Mouse (Mus musculus): ENCODE data around the gene Vps8. TPM values are rescaled to one million over a fixed set of nuclear protein-coding genes. Genes with fewer than 3 reads are reported as not detected.

Vps8 gene
- polyA plus RNA-seq, 2 experiments, result 11.0 to 15.2 TPM

DNA sequence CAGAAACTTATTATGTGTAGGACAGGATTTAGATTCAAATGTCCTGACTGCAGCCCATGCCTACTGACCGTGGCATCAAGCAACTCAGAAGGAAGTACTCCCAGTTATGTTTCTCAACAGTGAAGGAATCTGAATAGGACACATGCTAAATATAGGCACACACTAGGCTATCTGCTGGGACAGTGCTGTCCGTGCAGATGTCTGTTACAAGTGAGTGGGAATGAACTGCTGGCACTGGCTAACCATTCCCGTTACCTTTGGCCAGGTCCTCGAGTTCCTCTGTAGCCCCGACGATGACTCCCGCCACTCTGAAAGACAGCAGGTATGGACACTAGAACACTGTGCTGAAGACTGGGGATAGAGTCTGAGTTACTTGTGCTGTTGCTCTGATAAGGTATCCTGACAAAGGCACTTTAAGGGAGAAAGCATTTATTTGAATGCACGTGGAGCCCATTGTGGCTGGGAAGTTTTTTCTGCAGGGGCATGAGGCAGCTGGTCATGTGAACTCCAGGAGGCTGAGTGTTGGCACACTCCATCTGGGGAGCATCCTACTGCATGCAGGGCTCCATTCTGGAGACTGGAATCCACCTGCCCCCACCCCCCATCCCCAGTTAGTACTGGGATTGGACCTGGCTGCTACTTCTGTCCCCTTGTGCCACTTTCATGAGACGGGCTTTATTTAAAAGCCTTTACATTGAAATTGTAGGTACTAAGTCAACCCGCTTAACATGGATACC, 104.5 kb downstream of the Vps8 start:
- Histone ChIP-seq H3K36me3 (ENCODE audit: control insufficient read depth, insufficient read depth, low read length) (peaks cover 3% of the 10 kb centered on the region; the same call in 1 of the 2 replicates), H3K9me3 (ENCODE audit: control insufficient read depth, low read length) (no peaks in the 10 kb centered on the region), H3K4me3 (replicated peaks; ENCODE audit: low read length) (no peak overlapping the region), H3K27ac (replicated peaks; ENCODE audit: low read depth, low read length) (no peak overlapping the region), H3K27me3 (ENCODE audit: control insufficient read depth, insufficient read depth, low read length) (no peaks in the 10 kb centered on the region), H3K4me1 (ENCODE audit: control insufficient read depth, insufficient read depth, low read length) (no peaks in the 10 kb centered on the region), H3K9ac (ENCODE audit: low read depth, low read length, severe bottlenecking) (no peak overlapping the region), H3K4me2 (replicated peaks; ENCODE audit: low read depth, low read length, severe bottlenecking) (no peak overlapping the region)
- no peak for ATAC-seq (ENCODE audit: low FRiP score, low read depth)
- no peak for DNase-seq (ENCODE audit: low spot score)
- WGBS, result 95% methylated on average over 10 of the region's 10 CpGs
- no peak for TF ChIP-seq POLR2A (IDR thresholded peaks at IDR 0.05; ENCODE audit: borderline replicate concordance, extremely low read depth, insufficient read depth, insufficient read length)

GRCm38 (mm10) chr16:21533503-21533902, 110.6 kb downstream of the Vps8 start:
- H3K27me3 ChIP-seq (ENCODE audit: control insufficient read depth, insufficient read depth, low read length), result no peaks in the 10 kb centered on the region
- no peaks in the 10 kb centered on the region for H3K36me3 ChIP-seq (ENCODE audit: control insufficient read depth, insufficient read depth, low read length)
- no peak overlapping the region for H3K27ac ChIP-seq (replicated peaks; ENCODE audit: low read depth, low read length)
- no peak overlapping the region for H3K4me2 ChIP-seq (replicated peaks; ENCODE audit: low read depth, low read length, severe bottlenecking)
- no peak for TF ChIP-seq POLR2A (IDR thresholded peaks at IDR 0.05; ENCODE audit: borderline replicate concordance, extremely low read depth, insufficient read depth, insufficient read length)
- no peaks in the 10 kb centered on the region for H3K4me1 ChIP-seq (ENCODE audit: control insufficient read depth, insufficient read depth, low read length)
- DNase-seq (ENCODE audit: low spot score), result no peak
- H3K4me3 ChIP-seq (replicated peaks; ENCODE audit: low read length), result no peak overlapping the region
- no peak for ATAC-seq (ENCODE audit: low FRiP score, low read depth)
- 78% methylated on average over 4 of the region's 4 CpGs for WGBS
- no peaks in the 10 kb centered on the region for H3K9me3 ChIP-seq (ENCODE audit: control insufficient read depth, low read length)
- H3K9ac ChIP-seq (ENCODE audit: low read depth, low read length, severe bottlenecking), result no peak overlapping the region

DNA sequence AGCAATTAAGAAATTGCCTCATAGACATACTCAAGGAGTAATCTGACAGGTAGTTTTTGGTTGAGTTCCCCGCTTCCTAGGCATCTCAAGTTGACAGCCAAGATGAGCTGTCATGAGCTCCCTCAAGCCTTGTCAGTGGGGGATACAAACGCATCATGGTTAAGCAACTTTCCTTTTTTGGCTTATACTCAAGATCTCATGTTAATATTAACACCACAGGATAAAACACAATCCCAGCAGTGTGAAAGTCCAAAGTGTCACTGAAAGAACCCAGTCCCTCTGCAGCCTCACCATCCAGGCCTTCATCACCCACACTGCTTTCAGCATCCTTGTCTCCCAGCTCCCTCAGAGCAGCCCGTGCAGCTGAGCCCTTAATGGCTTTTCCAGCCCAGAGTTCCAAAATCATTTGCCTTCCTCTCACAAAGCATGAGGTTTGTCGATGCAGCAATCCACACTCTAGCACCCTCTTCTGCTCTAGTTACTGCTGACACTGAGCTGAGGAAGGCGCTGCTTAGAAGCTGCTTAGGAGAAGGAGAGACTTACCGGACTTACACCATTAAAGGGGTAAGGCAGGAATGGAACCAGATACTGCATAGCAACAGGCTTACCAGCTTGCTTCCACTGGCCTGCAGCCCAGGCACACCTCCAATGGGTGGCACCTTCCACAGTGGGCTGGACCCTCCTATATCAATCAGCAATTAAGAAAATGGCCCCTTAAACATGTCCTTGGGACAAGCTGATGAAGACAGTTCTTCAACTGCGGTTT, 113.5 kb downstream of the Vps8 start:
- Histone ChIP-seq H3K9ac (ENCODE audit: low read depth, low read length, severe bottlenecking) (no peak overlapping the region), H3K9me3 (ENCODE audit: control insufficient read depth, low read length) (no peaks in the 10 kb centered on the region), H3K27ac (replicated peaks; ENCODE audit: low read depth, low read length) (no peak overlapping the region), H3K4me1 (ENCODE audit: control insufficient read depth, insufficient read depth, low read length) (no peaks in the 10 kb centered on the region), H3K27me3 (ENCODE audit: control insufficient read depth, insufficient read depth, low read length) (no peaks in the 10 kb centered on the region), H3K4me3 (replicated peaks; ENCODE audit: low read length) (no peak overlapping the region), H3K36me3 (ENCODE audit: control insufficient read depth, insufficient read depth, low read length) (no peaks in the 10 kb centered on the region), H3K4me2 (replicated peaks; ENCODE audit: low read depth, low read length, severe bottlenecking) (no peak overlapping the region)
- WGBS, result 75% methylated on average over 7 of the region's 7 CpGs
- no peak for ATAC-seq (ENCODE audit: low FRiP score, low read depth)
- no peak for DNase-seq (ENCODE audit: low spot score)
- TF ChIP-seq POLR2A (IDR thresholded peaks at IDR 0.05; ENCODE audit: borderline replicate concordance, extremely low read depth, insufficient read depth, insufficient read length), result no peak

- DNase-seq (ENCODE audit: low spot score) (no peak), ATAC-seq (ENCODE audit: low FRiP score, low read depth) (no peak)
- no peak for TF ChIP-seq POLR2A (IDR thresholded peaks at IDR 0.05; ENCODE audit: borderline replicate concordance, extremely low read depth, insufficient read depth, insufficient read length)
- H3K4me1 ChIP-seq (ENCODE audit: control insufficient read depth, insufficient read depth, low read length), result no peaks in the 10 kb centered on the region
- no peaks in the 10 kb centered on the region for H3K36me3 ChIP-seq (ENCODE audit: control insufficient read depth, insufficient read depth, low read length)
- WGBS, result 48% methylated on average over 3 of the region's 3 CpGs
- no peaks in the 10 kb centered on the region for H3K27me3 ChIP-seq (ENCODE audit: control insufficient read depth, insufficient read depth, low read length)
- no peak overlapping the region for H3K9ac ChIP-seq (ENCODE audit: low read depth, low read length, severe bottlenecking)
- H3K4me2 ChIP-seq (replicated peaks; ENCODE audit: low read depth, low read length, severe bottlenecking), result no peak overlapping the region
- no peak overlapping the region for H3K27ac ChIP-seq (replicated peaks; ENCODE audit: low read depth, low read length)
- no peak overlapping the region for H3K4me3 ChIP-seq (replicated peaks; ENCODE audit: low read length)
- no peaks in the 10 kb centered on the region for H3K9me3 ChIP-seq (ENCODE audit: control insufficient read depth, low read length)
Measured at GRCm38 (mm10) chr16:21537312-21537711, 114.4 kb downstream of the Vps8 start.

- 47% methylated on average over 2 of the region's 2 CpGs for WGBS
- Histone ChIP-seq H3K9ac (ENCODE audit: low read depth, low read length, severe bottlenecking) (no peak overlapping the region), H3K4me1 (ENCODE audit: control insufficient read depth, insufficient read depth, low read length) (no peaks in the 10 kb centered on the region), H3K27me3 (ENCODE audit: control insufficient read depth, insufficient read depth, low read length) (no peaks in the 10 kb centered on the region), H3K27ac (replicated peaks; ENCODE audit: low read depth, low read length) (no peak overlapping the region), H3K4me2 (replicated peaks; ENCODE audit: low read depth, low read length, severe bottlenecking) (no peak overlapping the region), H3K4me3 (replicated peaks; ENCODE audit: low read length) (no peak overlapping the region), H3K9me3 (ENCODE audit: control insufficient read depth, low read length) (no peaks in the 10 kb centered on the region), H3K36me3 (ENCODE audit: control insufficient read depth, insufficient read depth, low read length) (no peaks in the 10 kb centered on the region)
- DNase-seq (ENCODE audit: low spot score), result no peak
- no peak for TF ChIP-seq POLR2A (IDR thresholded peaks at IDR 0.05; ENCODE audit: borderline replicate concordance, extremely low read depth, insufficient read depth, insufficient read length)
- no peak for ATAC-seq (ENCODE audit: low FRiP score, low read depth)
Measured at GRCm38 (mm10) chr16:21538889-21539288, 116.0 kb downstream of the Vps8 start.
